Mouse (Mus musculus) Patski (cell line): ENCODE data around the gene Dicer1. TPM values are rescaled to one million over a fixed set of nuclear protein-coding genes. Genes with fewer than 3 reads are reported as not detected.
A peak's percentile ranks its signal among the peaks of the same experiment; 100 is the strongest.

Experiments
- ATAC-seq: fragments of 100-300 bp; one replicate; pipeline ENCODE4 v1.8.0; 2021
- CTCF ChIA-PET: fragments of 350-600 bp; sonication (Branson Sonifier 250); formaldehyde crosslinking; loops from one replicate; lab custom pipeline; 2022; ENCODE audit warnings: inconsistent platforms; lab: Charles Lee
- POLR2A ChIA-PET: fragments of 350-600 bp; sonication (Branson Sonifier 250); formaldehyde crosslinking; loops from one replicate; lab custom pipeline; 2022; ENCODE audit warnings: antibody characterized with exemption, inconsistent platforms; lab: Charles Lee
- DNase-seq: peaks from one replicate; pipeline ENCODE4 v3.0.0-alpha.2; 2011; ENCODE audit warnings: low read depth, low spot score
- H3K27me3 ChIP-seq: fragments of 371-371 bp; one replicate; pipeline ENCODE4 v1.5.1; 2021
- CTCF ChIP-seq: fragments of 100-300 bp; IDR thresholded peaks from one replicate; pipeline ENCODE4 v1.5.1; 2021
- in situ Hi-C: fragments of 300-500 bp; cut with MboI; formaldehyde crosslinking; loops from 3 replicates; pipeline ENCODE4 v1.11.1; 2018; ENCODE audit warnings: low pct_unique_long_range_greater_than_20kb, mixed read lengths
- polyA plus RNA-seq: library from polyadenylated mRNA; unstranded; gene quantifications from one replicate; pipeline ENCODE4 v1.2.3, GENCODE M21; 2021

The Dicer1 gene
- polyA plus RNA-seq, 1 experiment from 2014 or later, result 22.6 TPM

GRCm38 (mm10) chr12:104765761-104766160 is 14.0 kb upstream of the Dicer1 start:
- ChIA-PET POLR2A (no interaction called here), CTCF (no interaction called here)
- H3K27me3 ChIP-seq, result no peaks in the 10 kb centered on the region

GRCm38 (mm10) chr12:104765116-104765515 is 13.4 kb upstream of the Dicer1 start:
- H3K27me3 ChIP-seq, result no peaks in the 10 kb centered on the region
- ATAC-seq, result no peak
- no peak for TF ChIP-seq CTCF
- POLR2A ChIA-PET, result no interaction called here
- no peak for DNase-seq
- CTCF ChIA-PET, result no interaction called here
- in situ Hi-C loops, result no loop called here

More at GRCm38 (mm10) chr12:104765761-104766160, 14.0 kb upstream of the Dicer1 start:
- no peak for TF ChIP-seq CTCF
- DNase-seq (no peak), ATAC-seq (no peak)
- in situ Hi-C loops, result no loop called here

GRCm38 (mm10) chr12:104763918-104764317 is 12.2 kb upstream of the Dicer1 start:
- in situ Hi-C loops, result no loop called here
- CTCF ChIA-PET, result interaction anchor here (1.5 kb wide), 1 partner anchor 10 kb away, joined by 3 read pairs; no protein-coding TSS in a partner anchor
- TF ChIP-seq CTCF, result no peak
- DNase-seq (no peak), ATAC-seq (no peak)
- H3K27me3 ChIP-seq, result no peaks in the 10 kb centered on the region
- POLR2A ChIA-PET, result no interaction called here

GRCm38 (mm10) chr12:104761411-104761810 is 9.7 kb upstream of the Dicer1 start:
- CTCF ChIA-PET, result interaction anchor here (1.7 kb wide), 1 partner anchor 58 kb away, joined by 4 read pairs; no protein-coding TSS in a partner anchor
- no peaks in the 10 kb centered on the region for H3K27me3 ChIP-seq
- DNase-seq (no peak), ATAC-seq (no peak)
- in situ Hi-C loops, result no loop called here
- TF ChIP-seq CTCF, result no peak
- POLR2A ChIA-PET, result interaction anchor here (0.6 kb wide), 1 partner anchor 13 kb away, joined by 3 read pairs; no protein-coding TSS in a partner anchor

- in situ Hi-C loops, result no loop called here
- TF ChIP-seq CTCF, result no peak
- no peak for DNase-seq
- no peaks in the 10 kb centered on the region for H3K27me3 ChIP-seq
- POLR2A ChIA-PET, result no interaction called here
- CTCF ChIA-PET, result no interaction called here
- ATAC-seq, result no peak
Observed at GRCm38 (mm10) chr12:104758066-104758465, 6.3 kb upstream of the Dicer1 start.

- no peak for ATAC-seq
- no peaks in the 10 kb centered on the region for H3K27me3 ChIP-seq
- ChIA-PET POLR2A (no interaction called here), CTCF (interaction anchor here (1.3 kb wide), 2 partner anchors 10 to 13 kb away, joined by 3 read pairs; no protein-coding TSS in a partner anchor)
- no peak for TF ChIP-seq CTCF
- DNase-seq, result no peak
- in situ Hi-C loops, result no loop called here
Observed at GRCm38 (mm10) chr12:104753686-104754085, 1.9 kb upstream of the Dicer1 start.

- TF ChIP-seq CTCF, result no peak
- in situ Hi-C loops, result no loop called here
- ATAC-seq (peak; percentile 9), DNase-seq (no peak)
- ChIA-PET POLR2A (no interaction called here), CTCF (no interaction called here)
- no peaks in the 10 kb centered on the region for H3K27me3 ChIP-seq
Observed at GRCm38 (mm10) chr12:104751331-104751813, 380 bp downstream of the Dicer1 start.

GRCm38 (mm10) chr12:104748946-104749345 is 2.8 kb downstream of the Dicer1 start:
- ATAC-seq, result no peak
- no peak for TF ChIP-seq CTCF
- DNase-seq, result no peak
- POLR2A ChIA-PET, result interaction anchor here (0.5 kb wide), 1 partner anchor 72 kb away, joined by 5 read pairs; no protein-coding TSS in a partner anchor
- H3K27me3 ChIP-seq, result no peaks in the 10 kb centered on the region
- CTCF ChIA-PET, result interaction anchor here (1.5 kb wide), 1 partner anchor 9 kb away, joined by 4 read pairs; no protein-coding TSS in a partner anchor
- in situ Hi-C loops, result no loop called here

GRCm38 (mm10) chr12:104747252-104747651 is 4.5 kb downstream of the Dicer1 start:
- no peak for TF ChIP-seq CTCF
- no peaks in the 10 kb centered on the region for H3K27me3 ChIP-seq
- in situ Hi-C loops, result no loop called here
- ATAC-seq, result no peak
- CTCF ChIA-PET, result no interaction called here
- DNase-seq, result no peak
- POLR2A ChIA-PET, result no interaction called here

GRCm38 (mm10) chr12:104746601-104747000 is 5.2 kb downstream of the Dicer1 start:
- ChIA-PET CTCF (no interaction called here), POLR2A (no interaction called here)
- in situ Hi-C loops, result no loop called here
- H3K27me3 ChIP-seq, result no peaks in the 10 kb centered on the region
- ATAC-seq (no peak), DNase-seq (no peak)
- no peak for TF ChIP-seq CTCF

- no peak for TF ChIP-seq CTCF
- in situ Hi-C loops, result no loop called here
- DNase-seq, result no peak
- ATAC-seq, result no peak
- POLR2A ChIA-PET, result no interaction called here
- CTCF ChIA-PET, result no interaction called here
- no peaks in the 10 kb centered on the region for H3K27me3 ChIP-seq
Observed at GRCm38 (mm10) chr12:104743687-104744086, 8.1 kb downstream of the Dicer1 start.
